Mouse (Mus musculus) cortical plate, adult 2 months (tissue): ENCODE results near the gene Serpina3m. TPM values are rescaled to one million over a fixed set of nuclear protein-coding genes. Genes with fewer than 3 reads are reported as not detected.
"Not testable (repeated sequence)": the region's sequence is repeated elsewhere in the genome, so short reads cannot be mapped to it uniquely, and the experiment has no call there.

Experiments
- H3K27ac ChIP-seq: fragments of 200-500 bp; 2 replicates; pipeline ENCODE4 v1.5.1; 2012; ENCODE audit warnings: low read length, control low read depth, inconsistent platforms; ENCODE audit not compliant: insufficient read depth
- H3K4me1 ChIP-seq: fragments of 200-500 bp; 2 replicates; pipeline ENCODE4 v1.6.1; 2011; ENCODE audit warnings: low read length; ENCODE audit not compliant: control insufficient read depth, insufficient read depth
- H3K4me3 ChIP-seq: fragments of 200-500 bp; 2 replicates; pipeline ENCODE4 v1.5.1; 2011; ENCODE audit warnings: mild to moderate bottlenecking, low read length, control low read depth; ENCODE audit not compliant: insufficient read depth
- CTCF ChIP-seq: fragments of 200-500 bp; IDR thresholded peaks from 2 replicates; pipeline ENCODE4 v1.5.1; 2011; ENCODE audit warnings: mild to moderate bottlenecking, control low read depth, low read length; ENCODE audit not compliant: insufficient read depth; ENCODE audit errors: extremely low read depth
- POLR2A ChIP-seq: fragments of 200-500 bp; IDR thresholded peaks from 2 replicates; pipeline ENCODE4 v1.6.1; 2011; ENCODE audit warnings: mild to moderate bottlenecking, low read length, control low read depth; ENCODE audit not compliant: insufficient read depth; ENCODE audit errors: extremely low read depth
- polyA plus RNA-seq: library from polyadenylated mRNA; depleted of rRNA; stranded (reverse); fragments of >200 nt; gene quantifications from 2 replicates; pipeline ENCODE4 v1.2.3, GENCODE M21; 2012; rRNA removed

Gene Serpina3m
- not detected in 2 replicates for polyA plus RNA-seq

DNA sequence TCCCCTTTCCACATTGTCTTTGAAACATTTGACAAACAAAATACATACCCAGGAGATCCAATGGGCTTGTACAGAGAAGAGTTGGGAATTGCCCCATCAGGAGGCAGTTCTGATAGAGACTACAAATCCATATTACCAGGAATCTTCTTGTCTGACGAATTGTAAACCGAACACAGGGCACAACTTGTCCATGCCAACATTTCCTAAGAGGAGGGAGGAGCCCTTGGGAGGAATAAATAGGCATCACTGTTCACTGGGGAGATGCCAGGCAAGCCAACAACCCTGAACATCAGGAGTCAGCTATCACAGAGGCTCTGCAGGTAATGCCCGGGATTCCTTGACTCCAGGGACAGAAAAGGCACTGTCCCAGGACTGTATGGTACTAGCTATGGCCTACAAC is at the start of gene Serpina3m, which contains the start of gene Serpina3k:
Gene Serpina3m (plus strand): TSS at position 261 of the 400 bp plus-strand sequence.
Gene Serpina3k (plus strand): TSS at position 261 of the 400 bp plus-strand sequence.
- H3K27ac ChIP-seq, H3K4me1 ChIP-seq, H3K4me3 ChIP-seq: not testable (repeated sequence)

- Histone ChIP-seq H3K27ac (no peak overlapping the region), H3K4me3 (no peak overlapping the region), H3K4me1 (no peaks in the 10 kb centered on the region)
- TF ChIP-seq POLR2A (no peak), CTCF (no peak)
These were observed 48.4 kb upstream of the Serpina3m start for GRCm38 (mm10) chr12:104289872-104290271.

- Histone ChIP-seq H3K4me3 (no peak overlapping the region), H3K4me1 (no peaks in the 10 kb centered on the region; the same call in 1 of the 2 replicates), H3K27ac (no peak overlapping the region)
- TF ChIP-seq POLR2A (no peak), CTCF (no peak)
These were observed 44.3 kb upstream of the Serpina3m start for GRCm38 (mm10) chr12:104293963-104294362.

DNA sequence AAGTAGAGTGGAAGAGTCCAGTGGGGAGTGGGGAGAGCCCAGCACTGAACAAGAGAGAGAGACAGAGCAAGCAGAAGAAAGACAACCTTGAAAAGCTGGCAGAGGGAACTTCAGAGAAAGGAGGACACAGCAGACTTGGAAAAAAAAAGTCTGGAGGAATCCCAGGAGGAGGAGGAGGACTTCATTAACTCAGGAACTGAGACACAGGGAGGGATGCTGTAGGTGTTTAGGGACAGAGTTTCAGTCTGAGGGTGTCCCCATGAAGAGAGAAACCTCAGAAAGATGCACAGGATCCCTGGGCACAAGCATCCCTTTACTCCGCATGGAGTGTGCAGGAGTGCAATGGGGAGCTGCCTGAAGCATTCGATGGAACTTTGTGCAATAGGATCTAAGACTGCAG is 40.2 kb upstream of the Serpina3m start:
- Histone ChIP-seq H3K4me1 (no peaks in the 10 kb centered on the region; the same call in 1 of the 2 replicates), H3K27ac (no peak overlapping the region), H3K4me3 (no peak overlapping the region)
- TF ChIP-seq POLR2A, result no peak
- TF ChIP-seq CTCF, result no peak

GRCm38 (mm10) chr12:104305991-104306390 is 32.3 kb upstream of the Serpina3m start:
- Histone ChIP-seq H3K4me1 (no peaks in the 10 kb centered on the region), H3K4me3 (no peak overlapping the region), H3K27ac (no peak overlapping the region)
- TF ChIP-seq CTCF (no peak), POLR2A (no peak)

GRCm38 (mm10) chr12:104314253-104314652 is 24.0 kb upstream of the Serpina3m start, which contains the start of gene Serpina3j:
Gene Serpina3j, plus strand, starts transcription at chr12:104314553.
- no peak within 1 kb of the TSS for H3K4me3 ChIP-seq
- TF ChIP-seq CTCF (no peak), POLR2A (no peak)
- H3K4me1 ChIP-seq, result no peaks in the 10 kb centered on the region
- H3K27ac ChIP-seq, result no peak within 1 kb of the TSS

DNA sequence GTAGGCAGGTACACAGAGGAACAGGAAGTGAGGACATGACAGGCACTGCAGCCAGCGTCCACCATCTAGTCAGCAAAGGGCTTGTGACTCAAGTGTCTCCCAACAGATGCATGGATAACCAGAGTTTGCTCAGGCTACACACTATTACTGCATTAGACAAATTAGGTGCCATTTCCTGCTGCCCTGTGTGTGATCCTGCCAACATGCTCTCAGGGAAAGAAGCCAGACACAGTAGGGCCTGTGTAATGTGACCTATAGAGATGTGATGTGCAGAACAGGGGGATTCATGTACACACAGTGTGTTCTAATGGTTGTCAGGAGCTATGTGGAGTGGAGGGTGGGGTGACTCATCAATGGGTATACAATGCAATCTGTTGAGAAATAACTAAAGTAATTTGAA is 15.8 kb upstream of the Serpina3m start:
- no peak overlapping the region for H3K4me3 ChIP-seq
- no peak for TF ChIP-seq POLR2A
- TF ChIP-seq CTCF, result no peak
- H3K4me1 ChIP-seq, result no peaks in the 10 kb centered on the region
- no peak overlapping the region for H3K27ac ChIP-seq

DNA sequence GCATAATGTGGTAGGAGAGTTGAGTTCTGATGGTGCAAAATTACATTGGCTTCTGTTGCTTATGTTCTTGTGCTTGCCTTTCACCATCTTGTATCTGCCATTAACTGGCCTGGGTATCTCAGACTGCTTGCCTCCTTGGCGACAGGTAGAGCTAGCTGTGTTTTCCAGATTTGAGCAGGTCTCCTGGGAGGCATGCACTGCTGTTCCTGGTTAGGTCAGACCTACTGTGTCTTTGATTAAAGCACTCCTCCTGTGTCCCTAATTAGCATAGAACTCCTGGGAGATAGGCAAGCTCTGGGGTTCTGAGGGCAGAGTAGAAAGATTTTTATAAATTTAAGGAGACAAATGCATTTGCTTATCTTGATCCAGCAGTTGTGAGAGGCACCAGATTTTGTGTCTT is 6.6 kb upstream of the Serpina3m start:
- no peaks in the 10 kb centered on the region for H3K4me1 ChIP-seq
- no peak overlapping the region for H3K27ac ChIP-seq
- no peak overlapping the region for H3K4me3 ChIP-seq
- no peak for TF ChIP-seq POLR2A
- no peak for TF ChIP-seq CTCF

- not testable (repeated sequence) for H3K4me3 ChIP-seq, H3K4me1 ChIP-seq, H3K27ac ChIP-seq
These were observed 1.4 kb upstream of the Serpina3m start for GRCm38 (mm10) chr12:104336873-104337272.

GRCm38 (mm10) chr12:104338705-104339104 is 419 bp downstream of the Serpina3m start:
- TF ChIP-seq POLR2A, result no peak
- no peak for TF ChIP-seq CTCF
- Histone ChIP-seq H3K4me3 (no peak overlapping the region), H3K4me1 (no peaks in the 10 kb centered on the region), H3K27ac (no peak overlapping the region)

DNA sequence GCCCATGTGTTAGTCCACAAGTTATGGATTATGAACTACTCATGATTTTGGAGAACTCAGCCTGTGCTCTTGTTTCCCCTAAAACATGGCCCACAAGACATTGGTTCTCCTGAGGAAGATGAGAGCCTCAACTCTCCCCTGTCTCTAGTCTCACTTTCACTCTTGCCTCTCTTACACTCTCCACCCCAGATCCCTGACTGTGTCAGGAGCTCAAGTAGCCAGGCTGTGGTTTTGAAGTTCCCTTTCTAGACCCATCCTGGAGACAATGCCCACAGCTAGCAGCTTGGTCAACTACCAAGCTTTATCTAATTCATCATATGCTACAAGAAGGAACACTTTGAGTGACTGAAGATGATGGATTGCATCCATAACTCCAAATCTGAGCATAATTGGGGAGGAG is 4.2 kb downstream of the Serpina3m start:
- not testable (repeated sequence) for H3K27ac ChIP-seq, H3K4me1 ChIP-seq, H3K4me3 ChIP-seq
